Mouse (Mus musculus): ENCODE results near the gene Pde2a.
A peak's percentile ranks its signal among the peaks of the same experiment; 100 is the strongest.

Gene Pde2a

GRCm38 (mm10) chr7:101421529-101421928, at the start of gene Pde2a:
Gene Pde2a, plus strand, starts transcription at chr7:101421691.
- 0 out of 2 replicates have a peak, but pooled peaks have one; percentile 32 for ATAC-seq (ENCODE audit: insufficient number of reproducible peaks, low FRiP score, low TSS enrichment)

DNA sequence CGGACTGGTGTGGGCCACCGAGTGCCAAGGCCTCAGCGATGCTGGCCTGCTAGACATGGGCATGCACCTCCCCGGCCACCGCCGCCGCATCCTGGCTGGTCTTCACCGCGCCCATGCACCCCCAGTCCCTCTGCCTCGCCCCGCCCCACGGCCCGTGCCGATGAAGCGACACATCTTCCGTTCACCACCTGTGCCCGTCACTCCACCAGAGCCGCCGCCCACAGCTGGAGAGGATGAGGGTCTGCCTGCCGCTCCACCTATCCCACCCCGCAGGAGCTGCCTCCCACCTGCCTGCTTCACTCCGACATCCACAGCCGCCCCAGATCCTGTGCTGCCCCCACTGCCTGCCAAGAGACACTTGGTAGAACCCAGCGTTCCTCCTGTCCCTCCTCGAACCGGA, 48.4 kb upstream of the Pde2a start:
- ATAC-seq (ENCODE audit: insufficient number of reproducible peaks, low FRiP score, low TSS enrichment), result no peak

GRCm38 (mm10) chr7:101374155-101374554, 47.3 kb upstream of the Pde2a start:
- peak; percentile 51; the same call in 1 of the 2 replicates for ATAC-seq (ENCODE audit: insufficient number of reproducible peaks, low FRiP score, low TSS enrichment)

- ATAC-seq (ENCODE audit: insufficient number of reproducible peaks, low FRiP score, low TSS enrichment), result no peak
Observed at GRCm38 (mm10) chr7:101376701-101377340, 44.7 kb upstream of the Pde2a start.

GRCm38 (mm10) chr7:101377741-101378262, 43.7 kb upstream of the Pde2a start:
- no peak for ATAC-seq (ENCODE audit: insufficient number of reproducible peaks, low FRiP score, low TSS enrichment)

DNA sequence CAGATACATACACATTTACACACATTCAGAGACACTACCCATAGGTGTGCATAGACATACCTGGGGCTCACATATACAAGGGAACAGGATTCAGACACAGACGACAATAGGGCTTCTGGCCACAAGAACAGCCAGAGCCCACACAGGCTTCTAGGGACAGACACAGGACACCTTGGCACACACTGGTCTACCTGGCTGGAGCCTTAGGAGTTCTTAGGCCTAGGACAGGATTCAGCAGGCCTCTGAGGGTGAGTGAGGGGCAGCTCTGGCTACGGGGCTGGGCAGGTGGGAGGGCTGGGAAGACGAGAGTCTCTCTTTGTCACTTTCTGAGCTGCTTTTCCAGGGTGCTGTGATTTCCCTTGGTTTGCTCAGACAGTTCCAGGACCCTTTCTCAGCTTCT, 43.2 kb upstream of the Pde2a start:
- ATAC-seq (ENCODE audit: insufficient number of reproducible peaks, low FRiP score, low TSS enrichment), result no peak

DNA sequence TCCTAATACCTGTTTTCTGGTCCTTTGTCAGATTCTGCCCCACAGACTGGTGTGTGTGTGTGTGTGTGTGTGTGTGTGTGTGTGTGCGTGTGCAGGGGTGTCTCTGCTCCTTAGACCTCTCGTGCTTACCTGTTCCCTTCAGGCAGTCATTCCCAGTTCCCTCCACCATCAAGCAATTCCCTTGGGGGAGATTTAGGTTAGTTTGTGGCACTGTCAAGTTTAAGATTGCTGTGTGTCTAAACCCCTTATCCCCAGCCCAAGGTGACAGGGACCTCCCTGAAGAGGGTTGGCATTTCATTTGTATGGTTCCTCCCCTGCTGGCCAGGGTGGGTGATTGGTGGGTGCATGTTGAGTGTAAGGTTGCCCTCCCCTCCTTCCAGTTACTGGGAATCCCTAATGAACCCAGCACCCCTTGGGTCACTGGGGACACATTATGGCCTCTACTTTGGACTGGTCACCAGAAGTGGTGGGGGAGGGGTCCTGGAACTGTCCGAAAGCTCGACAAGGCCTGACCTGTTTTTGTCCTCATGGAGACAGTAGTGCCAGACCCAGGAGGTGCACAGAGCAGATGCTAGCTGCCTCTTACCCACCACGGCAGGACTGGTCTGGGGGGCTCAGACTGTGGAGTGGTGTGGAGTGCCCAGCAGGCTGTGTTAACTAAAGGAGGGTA, 42.6 kb upstream of the Pde2a start:
- no peak for ATAC-seq (ENCODE audit: insufficient number of reproducible peaks, low FRiP score, low TSS enrichment)

DNA sequence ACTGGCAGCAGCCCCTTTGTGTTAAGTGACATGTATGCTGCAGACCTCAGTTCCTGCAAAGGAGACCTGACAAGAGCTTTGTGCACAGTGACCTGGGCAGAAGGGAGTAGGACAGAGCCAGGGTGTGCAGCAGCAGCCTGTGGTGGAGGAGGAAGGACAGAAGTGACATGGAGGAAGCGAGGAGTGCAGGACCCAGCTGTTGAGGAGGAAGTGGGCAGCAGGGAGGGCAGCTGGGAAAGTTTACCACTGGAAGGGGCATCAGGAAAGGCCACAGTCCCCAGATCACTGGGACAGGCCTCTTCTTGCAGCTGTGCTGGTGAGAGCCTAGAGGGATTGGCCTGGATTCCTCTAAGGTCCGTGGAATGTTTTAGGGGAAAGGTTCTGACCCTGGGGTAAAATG, 41.8 kb upstream of the Pde2a start:
- no peak for ATAC-seq (ENCODE audit: insufficient number of reproducible peaks, low FRiP score, low TSS enrichment)

GRCm38 (mm10) chr7:101381512-101381911, 40.0 kb upstream of the Pde2a start:
- no peak for ATAC-seq (ENCODE audit: insufficient number of reproducible peaks, low FRiP score, low TSS enrichment)

DNA sequence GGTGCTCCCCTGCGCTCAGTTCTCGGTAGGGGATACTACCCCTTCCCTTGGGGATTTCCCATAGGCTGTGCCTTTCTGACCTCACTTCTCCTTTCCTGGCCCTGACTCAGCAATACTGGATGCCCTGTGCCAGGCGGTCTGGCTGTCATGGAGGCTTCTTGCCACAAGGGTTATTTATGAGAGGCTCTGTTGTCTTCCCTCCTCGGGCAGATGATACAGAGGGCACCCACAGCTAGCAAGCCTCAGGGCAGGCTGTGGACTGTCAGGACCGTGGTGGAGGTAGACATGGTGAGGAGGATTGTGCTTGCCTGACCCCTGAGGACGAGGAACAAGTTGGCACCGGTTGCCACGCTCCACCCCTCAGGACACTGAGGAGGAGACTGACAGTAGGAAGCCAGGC, 39.1 kb upstream of the Pde2a start:
- no peak for ATAC-seq (ENCODE audit: insufficient number of reproducible peaks, low FRiP score, low TSS enrichment)

- ATAC-seq (ENCODE audit: insufficient number of reproducible peaks, low FRiP score, low TSS enrichment), result no peak
Observed at GRCm38 (mm10) chr7:101383756-101384155, 37.7 kb upstream of the Pde2a start.

DNA sequence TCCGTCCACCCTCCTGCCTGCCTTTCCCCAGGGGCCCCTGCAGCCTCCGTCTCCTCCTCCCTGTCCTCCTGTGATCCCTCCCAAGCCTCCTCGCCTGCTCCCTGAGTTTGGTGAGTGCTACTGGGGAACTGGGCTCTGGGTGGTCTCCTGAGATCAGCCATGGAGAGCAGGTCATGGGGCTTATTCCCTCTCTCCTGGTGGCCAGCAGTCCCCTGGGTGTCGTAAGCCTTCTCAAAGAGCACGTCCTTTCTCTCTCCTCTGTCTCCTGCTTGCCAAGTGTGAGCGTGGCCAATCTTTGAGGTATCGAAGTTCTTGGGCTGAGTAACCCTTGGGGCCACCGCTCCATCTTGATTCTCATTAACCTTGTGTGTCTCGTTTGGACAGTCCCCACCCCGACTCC, 36.6 kb upstream of the Pde2a start:
- no peak for ATAC-seq (ENCODE audit: insufficient number of reproducible peaks, low FRiP score, low TSS enrichment)

DNA sequence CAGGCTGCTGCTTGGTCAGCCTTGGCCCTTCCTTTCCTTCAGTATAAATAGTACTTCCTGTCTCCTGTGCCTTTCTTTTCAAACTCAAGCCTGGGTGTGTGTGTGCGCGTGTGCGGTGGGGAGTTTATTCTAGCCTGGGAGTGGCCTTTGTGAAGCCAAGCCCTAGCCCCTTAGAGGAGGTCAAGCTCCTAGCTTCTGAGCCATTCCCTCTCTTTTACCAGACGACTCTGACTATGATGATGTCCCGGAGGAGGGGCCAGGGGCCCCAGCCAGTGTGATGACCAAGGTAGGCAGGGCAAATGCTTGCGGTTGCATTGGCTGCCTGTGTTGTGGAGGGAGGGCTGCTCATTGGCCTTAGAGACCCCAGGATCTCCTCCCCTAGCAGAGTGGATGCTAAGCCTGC, 36.2 kb upstream of the Pde2a start:
- no peak for ATAC-seq (ENCODE audit: insufficient number of reproducible peaks, low FRiP score, low TSS enrichment)

DNA sequence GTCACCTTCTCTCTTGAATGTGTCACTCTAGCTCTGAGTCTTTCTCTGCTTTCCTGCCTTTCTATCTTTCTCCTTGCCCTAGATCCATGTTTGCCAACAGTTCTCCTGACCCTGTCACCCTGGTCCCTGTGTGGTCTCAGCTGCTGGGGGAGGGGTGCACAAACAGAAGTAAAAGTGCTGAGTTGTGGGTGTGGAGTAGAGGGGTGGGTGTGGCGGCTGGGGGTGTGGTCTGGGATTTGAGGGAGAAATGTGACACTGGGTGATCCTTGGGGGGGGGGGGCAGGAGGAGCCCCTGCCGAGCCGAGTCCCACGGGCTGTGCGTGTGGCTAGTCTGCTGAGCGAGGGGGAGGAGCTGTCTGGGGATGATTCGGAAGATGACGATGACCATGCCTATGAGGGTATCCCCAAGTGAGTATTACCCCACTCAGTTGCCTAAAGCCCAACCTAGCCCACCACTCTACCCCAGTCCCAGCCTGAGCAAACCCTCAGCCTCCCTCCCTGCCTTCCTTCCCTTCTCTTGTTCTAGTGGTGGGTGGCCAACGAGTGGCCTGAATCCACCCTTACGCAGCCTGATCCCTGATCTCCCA, 35.5 kb upstream of the Pde2a start:
- ATAC-seq (ENCODE audit: insufficient number of reproducible peaks, low FRiP score, low TSS enrichment), result no peak

DNA sequence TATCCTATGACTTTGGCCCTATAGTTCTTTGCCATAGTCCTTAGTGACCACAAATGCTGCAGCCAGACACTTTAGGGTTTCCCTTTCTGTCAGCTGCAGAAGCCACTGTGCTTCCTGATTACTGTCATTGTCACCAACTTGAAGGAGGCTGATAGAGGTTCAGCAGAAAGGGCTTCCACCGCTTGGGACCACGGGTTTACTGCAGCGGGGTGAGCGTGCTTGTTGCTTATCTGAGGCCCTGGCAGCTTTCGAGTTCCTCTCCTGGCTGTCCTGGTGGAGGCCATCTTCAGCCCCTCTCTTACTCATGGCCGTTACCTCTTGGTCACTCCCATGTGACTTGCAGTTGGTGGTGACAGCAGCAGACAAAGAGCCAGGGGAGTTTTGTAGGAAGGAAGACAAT, 32.2 kb upstream of the Pde2a start:
- ATAC-seq (ENCODE audit: insufficient number of reproducible peaks, low FRiP score, low TSS enrichment), result no peak

DNA sequence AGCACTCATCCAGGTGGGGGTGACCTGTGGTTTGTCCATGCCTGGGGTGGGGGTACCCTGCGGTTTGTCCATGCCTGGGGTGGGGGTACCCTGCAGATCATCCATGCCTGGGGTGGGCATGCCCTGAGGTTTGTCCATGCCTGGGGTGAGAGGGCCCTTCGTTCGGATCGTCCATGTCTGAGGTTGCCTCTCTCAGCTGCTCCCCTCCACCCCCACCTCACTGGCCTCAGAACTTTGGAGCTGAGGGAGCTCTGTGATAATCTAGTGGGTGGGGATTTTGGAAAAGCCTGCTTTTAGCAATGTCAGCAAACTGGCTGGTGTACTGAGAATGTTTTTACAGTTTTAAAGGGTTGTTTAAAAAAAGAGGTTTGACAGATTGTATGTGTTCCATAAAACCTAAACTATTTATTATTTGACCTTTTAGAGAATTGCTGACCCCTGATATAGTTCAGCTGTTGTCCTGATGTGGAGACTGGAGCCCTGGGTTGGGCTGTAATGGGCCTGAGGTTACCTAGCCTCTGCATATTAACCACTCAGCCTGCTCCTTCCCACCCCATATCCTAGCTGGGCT, 29.5 kb upstream of the Pde2a start:
- no peak for ATAC-seq (ENCODE audit: insufficient number of reproducible peaks, low FRiP score, low TSS enrichment)

DNA sequence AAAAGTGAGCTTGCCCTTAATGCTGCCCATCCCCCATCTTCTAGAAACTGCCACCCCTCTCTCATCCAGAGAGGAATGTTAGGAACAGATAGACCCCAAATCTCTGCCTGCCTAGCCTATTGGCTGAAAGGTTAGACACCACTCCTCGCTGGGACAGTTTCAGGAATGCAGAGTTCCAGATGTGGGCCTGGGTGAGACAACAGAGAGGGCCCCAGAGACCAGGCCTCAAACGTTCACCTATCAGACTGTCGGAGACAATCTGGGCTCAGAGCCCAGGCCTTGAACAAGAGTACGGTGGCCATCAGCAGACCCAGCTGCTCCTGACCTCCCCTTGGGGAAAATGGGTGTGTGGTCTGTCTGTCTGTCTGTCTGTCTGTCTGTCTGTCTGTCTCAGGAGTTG, 28.5 kb upstream of the Pde2a start:
- ATAC-seq (ENCODE audit: insufficient number of reproducible peaks, low FRiP score, low TSS enrichment), result no peak

DNA sequence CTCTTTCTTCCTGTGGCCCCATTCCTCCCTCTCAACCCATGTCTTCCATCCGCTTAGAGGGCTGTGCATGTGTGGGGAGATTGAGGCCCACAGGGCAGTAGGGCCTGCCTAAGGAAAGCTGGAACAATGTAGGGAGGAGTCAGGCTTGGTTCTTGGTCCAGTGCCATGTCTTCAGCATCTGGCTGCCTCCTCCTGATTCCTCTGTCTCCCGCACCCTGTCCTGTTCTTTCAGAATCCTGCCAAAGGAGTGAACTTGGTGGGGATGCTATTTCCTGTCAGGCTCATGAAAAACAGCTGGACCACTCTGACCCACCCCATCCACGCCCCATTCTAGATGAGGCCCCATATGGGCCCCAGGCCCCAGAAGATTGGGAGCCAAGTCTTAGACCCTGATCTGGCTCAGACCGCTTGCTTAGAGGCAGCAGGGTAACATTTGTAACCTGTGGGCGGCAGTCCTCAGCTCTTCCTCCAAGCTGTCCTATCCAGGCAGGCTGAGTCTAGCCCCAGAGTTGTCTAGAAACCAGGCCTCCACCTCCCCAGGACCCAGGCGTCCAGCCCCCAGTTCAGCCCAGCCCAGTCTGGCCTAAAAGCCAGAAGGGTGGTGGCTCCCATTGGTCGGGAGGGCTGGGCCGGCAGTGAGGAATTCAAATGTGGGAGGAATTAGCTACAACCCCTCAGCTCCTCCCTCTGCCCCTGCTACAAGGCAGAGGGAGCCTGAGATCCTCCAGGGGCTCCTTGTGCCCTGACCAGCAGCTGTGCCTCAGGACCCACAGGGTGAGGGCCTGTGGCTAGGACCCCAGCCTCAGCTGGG, 27.6 kb upstream of the Pde2a start:
- ATAC-seq (ENCODE audit: insufficient number of reproducible peaks, low FRiP score, low TSS enrichment), result no peak

DNA sequence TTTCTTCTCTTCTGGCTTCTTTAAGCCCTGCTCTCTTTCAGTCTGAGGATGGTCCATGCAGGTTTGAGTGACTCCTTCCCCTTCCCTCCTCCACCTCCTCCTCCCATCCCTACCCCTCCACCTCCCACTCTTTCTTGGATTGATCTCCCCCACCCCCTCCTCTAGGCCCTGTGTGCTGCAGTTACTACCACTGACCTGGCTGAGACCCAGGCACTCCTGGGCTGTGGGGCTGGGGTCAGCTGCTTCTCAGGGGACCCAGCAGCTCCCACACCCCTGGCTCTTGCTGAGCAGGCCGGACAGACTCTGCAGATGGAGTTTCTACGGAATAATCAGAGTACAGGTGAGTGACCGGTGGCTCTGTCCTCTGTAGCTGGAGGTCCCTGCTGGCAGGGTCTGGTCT, 26.9 kb upstream of the Pde2a start:
- ATAC-seq (ENCODE audit: insufficient number of reproducible peaks, low FRiP score, low TSS enrichment), result no peak

DNA sequence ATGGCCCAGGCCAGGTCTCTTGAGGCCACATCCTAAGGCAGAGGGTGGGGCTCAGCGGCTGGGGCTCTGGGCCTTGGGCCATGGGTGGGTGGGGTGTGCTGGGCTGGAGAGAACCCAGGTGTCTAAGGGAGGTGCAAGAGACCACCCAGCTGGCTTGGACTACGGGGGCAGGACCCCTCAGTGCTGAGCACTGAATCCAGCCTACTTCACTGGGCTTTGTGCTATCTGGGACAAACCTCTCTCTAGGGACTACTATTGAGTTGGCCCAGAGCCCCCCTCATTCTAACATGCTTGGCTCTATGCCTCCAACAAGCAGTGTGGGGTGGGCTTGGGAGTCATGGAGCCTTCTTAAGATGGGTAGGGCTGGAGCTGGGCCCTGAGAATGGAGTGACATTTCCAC, 26.0 kb upstream of the Pde2a start:
- ATAC-seq (ENCODE audit: insufficient number of reproducible peaks, low FRiP score, low TSS enrichment), result no peak

DNA sequence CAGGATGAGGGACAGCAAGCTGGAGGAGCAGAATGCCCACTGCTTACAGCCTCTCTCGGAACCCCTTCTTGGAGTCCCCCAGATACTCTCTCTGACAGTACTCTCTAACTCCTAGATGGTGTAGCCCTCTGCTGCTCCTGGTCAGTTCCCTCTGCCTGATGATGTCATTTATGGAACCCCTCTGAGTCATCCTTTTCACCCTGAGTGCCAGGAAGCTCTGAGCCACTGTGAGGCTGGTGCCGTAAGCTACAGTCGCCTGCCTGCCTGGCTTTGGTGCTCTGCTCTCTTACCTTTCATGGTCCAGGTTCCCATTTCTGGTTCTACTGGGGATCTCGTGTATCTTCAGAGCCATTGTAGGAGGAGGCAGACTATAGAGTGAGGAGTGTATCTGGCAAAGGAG, 24.3 kb upstream of the Pde2a start:
- ATAC-seq (ENCODE audit: insufficient number of reproducible peaks, low FRiP score, low TSS enrichment), result no peak
